Mouse (Mus musculus): ENCODE results near the gene Nol3. TPM values are rescaled to one million over a fixed set of nuclear protein-coding genes. Genes with fewer than 3 reads are reported as not detected.
"Not testable (repeated sequence)": the region's sequence is repeated elsewhere in the genome, so short reads cannot be mapped to it uniquely, and the experiment has no call there.

The Nol3 gene
- polyA plus RNA-seq (2015; fragmentation: Nextera tagmentation; extraction: Ambion mirVana) = 1.0 and 1.2 TPM in 2 replicates

DNA sequence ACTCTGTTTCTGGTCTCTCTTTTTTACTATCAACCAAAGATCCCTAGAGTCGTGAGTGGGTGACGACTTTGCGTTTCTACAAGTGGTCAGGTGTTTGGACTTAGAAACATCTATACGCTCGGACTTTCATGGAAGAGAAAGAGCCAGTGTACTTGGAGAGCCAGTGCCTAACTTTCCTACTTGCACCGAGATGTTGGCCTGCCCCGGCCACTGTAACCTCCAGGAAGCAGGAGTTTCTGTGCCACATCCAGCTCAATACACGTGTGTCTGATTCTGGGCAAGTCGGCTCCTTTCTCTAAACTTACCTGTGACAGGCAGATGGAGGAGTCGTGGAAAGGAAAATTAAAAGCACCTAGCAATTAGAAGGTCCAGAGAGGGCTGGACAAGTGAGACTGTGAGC is at the start of gene Nol3:
TSS of gene Nol3 (plus strand) at position 301 of the 400 bp plus-strand sequence.
- Histone ChIP-seq H3K4me3 (replicated peaks) (peak within 1 kb of the TSS; percentile 43), H3K4me2 (replicated peaks) (peak within 1 kb of the TSS; percentile 84), H3K9me3 (no peaks in the 10 kb centered on the region), H3K4me1 (replicated peaks) (peaks cover 24% of the 10 kb centered on the region), H3K27me3 (replicated peaks) (peaks cover 83% of the 10 kb centered on the region), H3K36me3 (no peaks in the 10 kb centered on the region), H3K9ac (peak within 1 kb of the TSS; percentile 38), H3K27ac (no peak within 1 kb of the TSS)
- WGBS = 5% methylated on average over 10 of the region's 10 CpGs
- ATAC-seq = no peak; the same call in 1 of the 2 replicates

DNA sequence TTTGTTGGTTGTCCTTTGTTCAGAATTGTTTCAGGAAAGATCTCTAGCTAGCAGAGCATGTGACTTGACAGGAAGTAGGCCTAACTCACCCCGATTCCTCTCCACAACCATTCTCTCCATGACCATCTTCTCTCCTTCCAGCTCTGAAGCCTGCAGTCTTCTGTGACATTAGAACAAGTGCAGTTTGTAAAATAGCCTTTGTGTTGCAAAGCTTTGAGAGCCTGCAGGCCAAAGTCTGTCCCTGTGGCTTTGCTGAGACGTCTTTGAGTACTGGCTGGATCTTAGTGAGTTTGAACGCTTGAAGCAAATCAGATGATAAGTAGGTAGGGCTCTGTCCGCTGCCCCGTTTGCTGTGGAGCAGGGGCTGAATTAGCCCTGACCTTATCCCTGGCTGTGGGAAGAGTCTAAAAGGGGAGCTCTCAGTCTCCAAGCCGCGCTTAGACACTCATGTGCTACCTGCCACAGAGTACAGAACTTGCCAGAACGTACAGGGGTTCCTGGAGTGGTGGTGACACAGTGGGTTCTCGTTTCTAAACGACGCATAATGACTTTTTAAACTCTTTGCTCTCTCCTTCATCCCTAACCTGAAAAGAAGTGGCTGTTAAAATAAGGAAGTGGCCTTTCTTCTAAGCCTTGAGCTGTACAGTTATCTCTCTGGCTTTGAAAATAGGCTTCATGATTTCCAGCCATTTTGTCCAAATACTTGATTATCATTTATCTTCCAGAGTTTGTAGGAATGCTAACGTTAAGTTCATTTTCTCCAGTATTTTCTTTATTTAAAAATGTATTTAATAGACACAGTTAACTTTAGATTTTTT is 44.2 kb upstream of the Nol3 start:
- Histone ChIP-seq H3K4me2 (replicated peaks) (no peak overlapping the region), H3K9ac (no peak overlapping the region)

DNA sequence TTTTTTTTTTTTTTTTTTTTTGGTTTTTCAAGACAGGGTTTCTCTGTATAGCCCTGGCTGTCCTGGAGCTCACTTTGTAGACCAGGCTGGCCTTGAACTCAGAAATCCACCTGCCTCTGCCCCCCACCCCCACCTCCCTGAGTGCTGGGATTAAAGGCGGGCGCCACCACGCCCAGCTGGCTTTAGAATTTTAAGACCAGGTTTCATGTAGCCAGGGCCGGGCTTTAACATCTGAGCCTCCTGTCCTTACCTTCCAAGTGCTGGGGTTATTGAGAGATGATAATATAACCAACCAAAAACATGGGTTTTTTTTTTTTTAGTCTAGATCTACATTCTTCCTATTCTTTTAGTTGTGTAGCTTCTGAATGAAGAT is 43.6 kb upstream of the Nol3 start:
- not testable (repeated sequence) for H3K9me3 ChIP-seq; H3K36me3 ChIP-seq; ATAC-seq; H3K9ac ChIP-seq; H3K27me3 ChIP-seq (replicated peaks); H3K4me1 ChIP-seq (replicated peaks); H3K27ac ChIP-seq; H3K4me3 ChIP-seq (replicated peaks); H3K4me2 ChIP-seq (replicated peaks)
- 92% methylated on average over 4 of the region's 4 CpGs for WGBS

More for the DNA sequence above, 44.2 kb upstream of the Nol3 start:
- 0 out of 2 replicates have a peak, but pooled peaks cover 2% of the 10 kb centered on the region for H3K4me1 ChIP-seq (replicated peaks)
- no peak overlapping the region for H3K4me3 ChIP-seq (replicated peaks)
- H3K27me3 ChIP-seq (replicated peaks) = no peaks in the 10 kb centered on the region
- H3K36me3 ChIP-seq = 0 out of 2 replicates have a peak, but pooled peaks cover 3% of the 10 kb centered on the region
- no peak for ATAC-seq
- H3K9me3 ChIP-seq = no peaks in the 10 kb centered on the region
- 80% methylated on average over 12 of the region's 12 CpGs for WGBS
- no peak overlapping the region for H3K27ac ChIP-seq

DNA sequence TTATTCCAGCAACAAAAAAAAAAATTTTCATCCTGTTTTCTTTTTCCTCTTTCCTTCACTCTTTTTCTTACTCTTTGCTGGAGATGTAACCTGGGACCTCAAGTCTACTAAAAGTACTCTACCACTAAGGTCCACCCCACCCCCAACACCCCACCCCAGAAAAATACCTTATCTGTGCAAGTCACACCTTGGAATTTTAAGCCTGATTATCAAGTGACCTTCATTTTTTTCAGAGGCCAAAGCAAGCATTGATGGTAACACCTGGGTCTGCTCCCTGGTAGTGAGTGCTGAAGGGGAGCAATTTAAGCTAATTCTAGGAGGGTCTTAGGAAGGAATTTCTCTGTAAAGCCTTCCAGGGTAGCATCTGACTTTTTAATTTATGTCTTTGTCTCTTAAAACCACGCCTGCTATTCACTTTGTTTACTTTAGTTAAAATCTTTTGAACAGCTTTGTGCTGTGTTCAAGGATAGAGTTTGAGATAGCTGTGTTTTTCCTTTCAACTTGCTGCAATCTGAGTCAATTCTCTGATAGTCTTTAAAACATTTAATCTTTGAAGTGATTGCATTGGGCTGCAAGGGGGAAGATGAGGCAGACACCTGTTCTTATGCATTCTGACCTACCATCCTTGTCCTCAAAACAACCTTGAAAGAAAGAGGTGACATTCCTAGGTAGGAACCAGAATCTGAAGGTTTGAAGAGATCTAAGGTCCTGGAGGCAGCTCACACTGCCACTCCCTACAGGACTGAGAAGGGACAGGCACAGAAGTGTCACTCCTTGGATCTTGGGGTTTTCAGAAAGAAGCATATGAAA is 42.6 kb upstream of the Nol3 start:
- 22% methylated on average over 1 of the region's 1 CpGs for WGBS
- H3K9ac ChIP-seq = no peak overlapping the region
- no peak overlapping the region for H3K27ac ChIP-seq
- 0 out of 2 replicates have a peak, but pooled peaks cover 3% of the 10 kb centered on the region for H3K36me3 ChIP-seq
- no peaks in the 10 kb centered on the region for H3K27me3 ChIP-seq (replicated peaks)
- no peaks in the 10 kb centered on the region for H3K9me3 ChIP-seq
- H3K4me2 ChIP-seq (replicated peaks) = no peak overlapping the region
- 0 out of 2 replicates have a peak, but pooled peaks cover 2% of the 10 kb centered on the region for H3K4me1 ChIP-seq (replicated peaks)
- H3K4me3 ChIP-seq (replicated peaks) = no peak overlapping the region
- ATAC-seq = 0 out of 2 replicates have a peak, but pooled peaks have one; percentile 23

DNA sequence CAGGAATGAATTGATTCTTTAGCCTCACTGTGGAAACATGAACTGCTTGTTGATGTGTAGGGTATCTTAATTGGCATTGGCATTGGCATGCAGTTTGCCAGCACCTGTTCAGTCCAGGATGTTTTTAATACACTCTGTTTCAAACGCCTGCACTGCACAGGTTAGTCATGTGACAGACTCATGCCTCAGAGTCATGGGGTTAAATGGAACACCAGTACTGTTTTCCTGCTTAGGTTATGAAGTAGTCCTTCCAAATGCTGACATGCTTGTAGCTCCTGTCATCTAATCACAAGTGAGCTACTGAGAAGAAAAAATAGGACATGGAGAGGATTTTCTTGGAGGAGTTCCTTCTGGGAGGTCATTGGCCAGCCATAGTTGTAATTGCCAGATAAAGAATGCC is 40.7 kb upstream of the Nol3 start:
- Histone ChIP-seq H3K27me3 (replicated peaks) (no peaks in the 10 kb centered on the region), H3K9me3 (no peaks in the 10 kb centered on the region), H3K36me3 (peaks cover 8% of the 10 kb centered on the region; the same call in 1 of the 2 replicates), H3K9ac (no peak overlapping the region), H3K4me2 (replicated peaks) (no peak overlapping the region), H3K27ac (no peak overlapping the region), H3K4me1 (replicated peaks) (0 out of 2 replicates have a peak, but pooled peaks cover 2% of the 10 kb centered on the region), H3K4me3 (replicated peaks) (no peak overlapping the region)
- WGBS = 68% methylated on average over 1 of the region's 1 CpGs
- no peak for ATAC-seq

DNA sequence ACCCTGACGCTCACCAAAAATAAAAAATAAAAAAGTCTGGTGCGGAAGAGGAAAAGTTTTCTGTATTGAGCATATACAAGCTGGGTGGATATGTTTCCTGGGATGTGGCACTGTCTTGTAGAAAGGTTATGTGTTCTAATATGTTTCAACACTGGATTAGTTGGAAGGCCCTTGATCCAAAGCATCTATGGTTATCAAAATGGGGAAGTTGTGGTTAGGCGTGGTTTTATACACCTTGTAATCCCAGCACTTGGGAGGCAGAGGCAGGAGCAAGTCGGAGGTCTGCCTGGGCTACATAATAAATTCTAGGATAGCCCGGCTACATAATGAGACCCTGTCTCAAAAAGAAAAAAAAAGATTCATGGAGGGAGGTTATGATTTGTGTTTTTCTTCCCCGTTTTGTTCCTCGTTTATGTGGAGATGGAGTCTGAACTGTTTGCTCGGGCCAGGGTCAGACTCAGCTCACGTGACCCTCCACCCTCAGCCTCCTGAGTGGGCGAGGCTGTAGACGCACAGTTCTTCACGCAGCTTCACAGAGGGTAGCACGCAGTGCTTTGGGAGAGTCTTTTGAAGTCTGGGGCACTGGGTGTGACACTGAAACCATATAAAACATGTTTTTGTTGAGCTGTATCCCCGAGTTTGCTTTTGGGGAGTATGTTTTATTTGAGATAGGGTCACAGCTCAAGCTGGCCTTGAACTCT is 38.3 kb upstream of the Nol3 start:
- ATAC-seq = no peak
- no peak overlapping the region for H3K27ac ChIP-seq
- no peak overlapping the region for H3K4me2 ChIP-seq (replicated peaks)
- H3K36me3 ChIP-seq = peaks cover 17% of the 10 kb centered on the region
- H3K9ac ChIP-seq = no peak overlapping the region
- H3K27me3 ChIP-seq (replicated peaks) = no peaks in the 10 kb centered on the region
- no peak overlapping the region for H3K4me3 ChIP-seq (replicated peaks)
- WGBS = 88% methylated on average over 14 of the region's 14 CpGs
- H3K4me1 ChIP-seq (replicated peaks) = 0 out of 2 replicates have a peak, but pooled peaks cover 2% of the 10 kb centered on the region
- no peaks in the 10 kb centered on the region for H3K9me3 ChIP-seq

DNA sequence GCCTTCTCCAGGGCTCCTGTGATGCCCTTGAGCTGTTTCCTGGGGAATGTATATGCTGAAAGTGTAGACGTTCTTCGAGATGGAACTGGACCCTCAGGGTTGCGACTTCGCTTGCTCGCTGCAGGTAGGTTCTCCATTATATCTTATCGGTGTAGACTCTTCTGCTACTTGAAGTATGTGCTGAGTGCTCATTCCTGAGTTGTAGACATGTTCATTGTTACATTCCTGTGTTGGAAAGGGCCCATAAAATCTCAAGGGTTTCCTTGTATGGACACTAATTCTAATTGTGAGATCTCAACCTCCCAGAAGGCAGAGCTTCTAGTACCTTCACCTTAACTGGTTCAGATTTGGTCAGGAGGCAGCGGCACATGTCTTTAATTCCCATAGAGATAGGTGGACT is 34.9 kb upstream of the Nol3 start:
- Histone ChIP-seq H3K9me3 (no peaks in the 10 kb centered on the region), H3K27ac (no peak overlapping the region), H3K9ac (no peak overlapping the region), H3K4me2 (replicated peaks) (no peak overlapping the region), H3K4me3 (replicated peaks) (no peak overlapping the region), H3K36me3 (peaks cover 14% of the 10 kb centered on the region), H3K27me3 (replicated peaks) (no peaks in the 10 kb centered on the region), H3K4me1 (replicated peaks) (no peaks in the 10 kb centered on the region)
- 95% methylated on average over 7 of the region's 7 CpGs for WGBS
- no peak for ATAC-seq

DNA sequence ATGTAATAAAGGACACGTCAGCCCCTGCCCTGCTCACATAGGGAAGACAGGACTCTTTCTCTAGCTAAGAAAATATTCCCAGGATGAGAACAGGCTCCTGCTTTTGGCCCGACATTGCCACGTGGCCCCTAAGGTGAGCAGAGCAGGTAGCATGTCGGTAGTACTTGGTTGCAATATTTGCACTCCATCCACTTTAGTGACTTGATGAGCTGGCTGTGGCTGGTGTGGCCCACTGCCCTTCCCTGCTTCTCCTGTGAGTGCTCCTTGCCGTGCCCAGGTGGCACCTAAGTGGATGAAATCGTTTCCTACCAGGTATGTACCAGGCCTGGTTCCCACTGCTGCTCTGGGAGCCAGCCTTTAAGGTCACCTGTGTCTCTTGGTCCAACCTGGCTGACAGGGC is 24.0 kb upstream of the Nol3 start:
- 93% methylated on average over 6 of the region's 6 CpGs for WGBS
- H3K27me3 ChIP-seq (replicated peaks) = no peaks in the 10 kb centered on the region
- H3K4me1 ChIP-seq (replicated peaks) = peaks cover 22% of the 10 kb centered on the region
- no peak overlapping the region for H3K4me2 ChIP-seq (replicated peaks)
- no peak overlapping the region for H3K9ac ChIP-seq
- no peak overlapping the region for H3K27ac ChIP-seq
- no peak for ATAC-seq
- peaks cover 32% of the 10 kb centered on the region for H3K36me3 ChIP-seq
- no peaks in the 10 kb centered on the region for H3K9me3 ChIP-seq
- no peak overlapping the region for H3K4me3 ChIP-seq (replicated peaks)

DNA sequence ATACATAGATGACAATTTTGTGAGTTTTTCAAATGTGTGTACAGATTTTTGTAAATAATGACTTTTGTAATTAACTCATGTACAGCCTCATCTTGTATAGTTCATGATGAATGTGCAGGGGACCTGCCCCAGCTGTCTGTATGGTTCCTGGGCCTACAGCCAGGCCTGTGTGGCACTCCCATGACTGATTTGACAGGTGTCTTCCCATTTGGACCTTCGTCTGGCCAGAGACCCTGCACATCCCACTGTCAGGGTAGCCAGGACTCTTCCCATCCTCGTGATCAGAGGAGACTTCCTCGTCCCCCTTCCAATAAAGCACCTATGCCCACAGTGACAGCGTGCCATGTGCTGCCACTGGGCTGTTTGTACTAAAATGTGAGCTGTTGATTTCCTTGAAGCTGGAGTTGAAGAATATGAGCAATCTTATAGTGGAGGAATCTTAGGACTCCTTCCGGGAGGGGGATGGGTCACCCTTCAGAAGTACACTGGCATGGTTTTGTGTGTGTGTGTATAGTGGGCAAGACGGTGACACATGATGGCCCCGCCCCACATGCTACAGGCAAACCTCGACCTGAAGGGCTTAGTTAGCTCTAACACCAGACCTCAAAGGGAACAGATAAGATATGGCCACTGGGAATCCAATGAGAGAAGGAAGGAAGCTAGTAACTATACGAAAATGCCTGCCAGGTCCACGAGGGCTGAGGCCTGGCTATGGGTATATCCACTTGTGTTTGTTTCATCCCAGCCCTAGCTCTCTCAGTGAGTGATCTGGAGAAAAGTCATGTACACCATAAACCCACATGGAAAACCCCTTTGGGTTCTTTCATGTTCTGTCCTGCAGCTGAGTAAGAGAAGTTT is 23.0 kb upstream of the Nol3 start:
- Histone ChIP-seq H3K9me3 (no peaks in the 10 kb centered on the region), H3K4me3 (replicated peaks) (no peak overlapping the region)
- WGBS = 81% methylated on average over 10 of the region's 10 CpGs

DNA sequence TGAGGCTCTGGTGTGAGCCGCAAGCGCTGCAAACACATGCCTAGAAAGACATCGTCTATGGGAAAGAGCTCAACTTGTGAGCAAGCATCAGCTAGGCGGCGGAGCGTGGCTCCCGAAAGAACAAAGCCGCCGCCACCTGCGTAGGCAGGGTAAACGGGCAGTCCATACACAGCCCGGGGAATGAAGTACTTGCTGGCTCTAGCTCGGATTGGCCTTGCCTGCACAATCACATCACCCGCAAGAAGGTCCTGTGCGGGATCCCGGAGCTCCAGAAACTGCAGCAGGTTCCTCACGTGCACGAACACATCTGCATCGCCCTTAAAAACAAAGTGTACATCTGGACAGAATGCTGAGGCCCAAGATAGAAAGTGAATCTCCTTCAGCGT is 22.2 kb upstream of the Nol3 start:
- Histone ChIP-seq H3K27ac (peak overlapping the region; percentile 86; the same call in 1 of the 2 replicates), H3K27me3 (replicated peaks) (peaks cover 5% of the 10 kb centered on the region; the same call in 1 of the 2 replicates), H3K9me3 (no peaks in the 10 kb centered on the region), H3K4me1 (replicated peaks) (peaks cover 22% of the 10 kb centered on the region), H3K9ac (peak overlapping the region; percentile 71), H3K36me3 (peaks cover 27% of the 10 kb centered on the region), H3K4me2 (replicated peaks) (peak overlapping the region; percentile 99), H3K4me3 (replicated peaks) (peak overlapping the region; percentile 61)
- peak; percentile 19 for ATAC-seq
- WGBS = 44% methylated on average over 20 of the region's 20 CpGs

More for the DNA sequence above, 23.0 kb upstream of the Nol3 start:
- ATAC-seq = no peak
- Histone ChIP-seq H3K36me3 (peaks cover 29% of the 10 kb centered on the region), H3K27ac (no peak overlapping the region), H3K4me2 (replicated peaks) (no peak overlapping the region), H3K9ac (no peak overlapping the region), H3K4me1 (replicated peaks) (peaks cover 22% of the 10 kb centered on the region), H3K27me3 (replicated peaks) (no peaks in the 10 kb centered on the region)
